26 mouse cellular contexts compared by ENCODE assay signal in the genomic region with DNA sequence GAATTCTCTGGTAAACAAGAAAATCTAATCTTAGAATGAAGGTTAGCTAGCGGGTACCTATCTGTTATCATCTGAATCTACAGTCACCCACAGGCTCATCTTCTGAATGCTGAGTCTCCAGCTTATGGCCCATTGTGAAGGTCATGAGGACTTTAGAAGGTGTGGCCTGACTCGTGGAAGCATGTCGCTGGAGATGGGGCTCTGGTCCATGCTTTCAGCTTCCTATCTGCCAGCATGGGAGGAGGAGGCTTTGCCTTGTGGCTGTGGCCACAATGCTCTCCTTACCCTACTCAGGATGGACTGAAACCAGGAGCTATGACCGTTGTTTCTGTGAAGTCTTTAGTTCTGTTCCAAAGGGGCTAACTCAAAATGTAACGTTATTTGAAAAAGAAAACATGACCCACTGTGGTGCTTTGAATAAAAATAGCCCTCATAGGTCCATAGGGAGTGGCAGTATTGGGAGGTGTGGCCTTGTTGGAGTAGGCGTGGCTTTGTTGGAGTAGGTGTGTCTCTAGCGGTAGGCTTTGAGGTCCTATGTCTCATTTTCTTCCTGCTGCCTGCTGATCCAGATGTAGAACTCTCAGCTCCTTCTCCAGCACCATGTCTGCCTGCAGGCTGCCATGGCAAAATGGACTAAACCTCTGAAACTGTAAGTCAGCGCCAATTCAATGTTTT.
"Had no signal": no experiment of that assay in that cellular context is flagged by ENCODE, and none has a peak within 500 bp of the region (broad histone marks: within the 10 kb centered on the region; RNA-seq: fewer than 3 reads in every experiment).

No protein-coding gene starts in this region.

- H3K27me3 ChIP-seq: heart, embryonic 12.5 days; hindbrain, embryonic 12.5 days; kidney, embryonic 15.5 days; limb, embryonic 15.5 days; liver, embryonic 12.5 days had no signal

- H3K27ac ChIP-seq: heart, embryonic 10.5 days; hindbrain, embryonic 10.5 days; hindbrain, embryonic 12.5 days; hindbrain, embryonic 14.5 days; kidney, embryonic 15.5 days; kidney, postnatal 0 days; limb, embryonic 13.5 days; limb, embryonic 15.5 days; liver, embryonic 12.5 days; liver, embryonic 14.5 days had no signal

- H3K4me3 ChIP-seq: heart, embryonic 10.5 days; heart, embryonic 12.5 days; hindbrain, embryonic 10.5 days; hindbrain, embryonic 12.5 days; kidney, embryonic 15.5 days; limb, embryonic 13.5 days; limb, embryonic 15.5 days; liver, embryonic 12.5 days had no signal

- H3K36me3 ChIP-seq: heart, embryonic 10.5 days; heart, embryonic 12.5 days; hindbrain, embryonic 10.5 days; hindbrain, embryonic 12.5 days; kidney, embryonic 15.5 days; limb, embryonic 13.5 days; limb, embryonic 15.5 days; liver, embryonic 12.5 days had no signal

- H3K4me1 ChIP-seq: heart, embryonic 12.5 days; liver, embryonic 12.5 days had no signal

- ATAC-seq: hindbrain, embryonic 16.5 days; intestine, embryonic 16.5 days; liver, embryonic 12.5 days had no signal

- H3K4me2 ChIP-seq: heart, embryonic 12.5 days; hindbrain, embryonic 12.5 days; hindbrain, embryonic 14.5 days; kidney, embryonic 15.5 days; limb, embryonic 13.5 days; limb, embryonic 15.5 days; liver, embryonic 12.5 days had no signal

- DNase-seq: gastrocnemius, postnatal 10 days; gastrocnemius, postnatal 25 days; heart, postnatal 10 days; heart, postnatal 4 days; kidney, adult 11 months; kidney, adult 2 months; kidney, adult 9 months; kidney, postnatal 14 days; kidney, postnatal 36 days; layer of hippocampus, adult 9-11 months; layer of hippocampus, postnatal 36 days; left cerebral cortex, postnatal 4 days; lung, adult 18-20 months had no signal

- H3K9me3 ChIP-seq: heart, embryonic 10.5 days; hindbrain, embryonic 10.5 days; kidney, embryonic 15.5 days; limb, embryonic 13.5 days; limb, embryonic 15.5 days; liver, embryonic 12.5 days had no signal

- H3K9ac ChIP-seq: heart, embryonic 12.5 days; hindbrain, embryonic 12.5 days; hindbrain, embryonic 14.5 days; kidney, embryonic 15.5 days; limb, embryonic 13.5 days; limb, embryonic 15.5 days; liver, embryonic 12.5 days; liver, embryonic 14.5 days had no signal
